11 mouse cellular contexts compared by ENCODE assay signal in the genomic region with DNA sequence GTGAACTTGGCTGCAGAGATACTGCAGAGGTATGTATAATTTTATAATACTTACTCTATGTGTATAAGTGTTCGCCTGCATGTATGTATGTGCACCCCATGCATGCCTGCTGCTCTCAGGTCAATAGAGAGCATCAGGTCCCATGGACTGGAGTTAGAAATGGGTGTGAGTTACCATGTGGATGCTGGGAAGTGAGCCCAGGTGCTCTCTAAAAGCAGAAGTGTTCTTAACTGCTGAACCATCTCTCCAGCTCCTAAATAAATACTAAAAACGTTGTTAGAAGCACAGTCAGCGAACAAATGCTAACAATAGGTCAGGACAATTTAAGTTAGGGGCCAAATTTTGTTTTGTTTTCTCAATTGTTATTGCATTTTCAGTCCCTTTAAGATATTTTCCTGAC.
"Had no signal": no experiment of that assay in that cellular context is flagged by ENCODE, and none has a peak within 500 bp of the region (broad histone marks: within the 10 kb centered on the region; RNA-seq: fewer than 3 reads in every experiment).

No protein-coding gene starts in this region.

- H3K27ac ChIP-seq: kidney, embryonic 15.5 days; limb, embryonic 13.5 days; midbrain, embryonic 12.5 days; neural tube, embryonic 13.5 days had no signal

- H3K4me3 ChIP-seq: kidney, embryonic 15.5 days; limb, embryonic 13.5 days; midbrain, embryonic 12.5 days; neural tube, embryonic 13.5 days had no signal

- DNase-seq: kidney, adult 2 months; kidney, postnatal 14 days; layer of hippocampus, adult 9-11 months; left cerebral cortex, postnatal 4 days; retina, postnatal 1 day; right cerebral cortex, postnatal 14 days; thymus, postnatal 36 days had no signal
